Mouse (Mus musculus) testis, adult 2 months (tissue): ENCODE results near the gene Amhr2. TPM values are rescaled to one million over a fixed set of nuclear protein-coding genes. Genes with fewer than 3 reads are reported as not detected.

Experiments used
- H3K27ac ChIP-seq: fragments of 200-500 bp; 2 replicates; pipeline ENCODE4 v1.5.1; 2012; ENCODE audit warnings: low read depth, low read length; ENCODE audit not compliant: control insufficient read depth, insufficient read depth
- H3K27me3 ChIP-seq: fragments of 200-500 bp; 2 replicates; pipeline ENCODE4 v1.6.1; 2012; ENCODE audit warnings: mild to moderate bottlenecking, low read length, moderate library complexity; ENCODE audit not compliant: control insufficient read depth, insufficient read depth
- H3K36me3 ChIP-seq: fragments of 200-500 bp; 2 replicates; pipeline ENCODE4 v1.6.1; 2012; ENCODE audit warnings: mild to moderate bottlenecking, low read length; ENCODE audit not compliant: control insufficient read depth, insufficient read depth
- H3K4me1 ChIP-seq: fragments of 200-500 bp; 2 replicates; pipeline ENCODE4 v1.6.1; 2012; ENCODE audit warnings: low read length; ENCODE audit not compliant: control insufficient read depth, insufficient read depth
- H3K4me3 ChIP-seq: fragments of 200-500 bp; 2 replicates; pipeline ENCODE4 v1.5.1; 2012; ENCODE audit warnings: low read depth, mild to moderate bottlenecking, low read length, moderate library complexity, mixed read lengths; ENCODE audit not compliant: control insufficient read depth
- CTCF ChIP-seq: fragments of 200-500 bp; IDR thresholded peaks from 2 replicates; pipeline ENCODE4 v1.5.1; 2012; ENCODE audit warnings: low read depth, mild to moderate bottlenecking, inconsistent platforms, low read length, moderate library complexity; ENCODE audit not compliant: control insufficient read depth, insufficient read depth, insufficient replicate concordance
- POLR2A ChIP-seq: fragments of 200-500 bp; IDR thresholded peaks from 2 replicates; pipeline ENCODE4 v1.6.1; 2012; ENCODE audit warnings: low read depth, mild to moderate bottlenecking, inconsistent platforms, low read length, moderate library complexity; ENCODE audit not compliant: control insufficient read depth
- polyA plus RNA-seq: library from polyadenylated mRNA; depleted of rRNA; stranded (reverse); fragments of >200 nt; gene quantifications from 2 replicates; pipeline ENCODE4 v1.2.3, GENCODE M21; 2012; rRNA removed

Amhr2 gene
- polyA plus RNA-seq, 1 experiment = 168 TPM

GRCm38 (mm10) chr15:102499851-102500250 lies 54.7 kb downstream of the Amhr2 start:
- Histone ChIP-seq H3K27me3 (no peaks in the 10 kb centered on the region), H3K36me3 (peaks cover 1% of the 10 kb centered on the region; the same call in 1 of the 2 replicates)
- no peak for TF ChIP-seq POLR2A
- TF ChIP-seq CTCF = no peak

DNA sequence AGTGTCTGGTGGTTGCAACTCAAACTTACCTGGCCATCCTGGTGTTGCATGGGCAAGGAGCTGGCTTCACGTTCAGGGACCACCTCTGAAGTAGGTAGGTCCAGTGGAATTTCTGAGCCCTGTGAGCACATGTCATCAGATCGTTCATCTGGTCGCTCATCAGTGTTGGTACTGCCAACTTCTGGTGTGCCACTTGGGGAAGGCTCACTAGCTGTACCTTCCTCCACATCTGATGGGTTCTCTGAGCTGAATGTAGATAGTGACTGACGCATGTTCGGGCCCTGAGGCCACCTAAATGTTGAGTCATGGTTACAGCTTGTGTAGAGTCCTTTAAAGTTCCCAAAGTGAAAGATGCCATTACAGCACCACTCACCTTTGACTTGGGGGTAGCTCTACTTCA lies 55.3 kb downstream of the Amhr2 start:
- Histone ChIP-seq H3K27ac (no peak overlapping the region), H3K27me3 (no peaks in the 10 kb centered on the region), H3K36me3 (peaks cover 1% of the 10 kb centered on the region; the same call in 1 of the 2 replicates), H3K4me1 (no peaks in the 10 kb centered on the region), H3K4me3 (peak overlapping the region; percentile 37; the same call in 1 of the 2 replicates)
- TF ChIP-seq CTCF = no peak
- no peak for TF ChIP-seq POLR2A

More at GRCm38 (mm10) chr15:102499851-102500250, 54.7 kb downstream of the Amhr2 start:
- Histone ChIP-seq H3K4me1 (no peaks in the 10 kb centered on the region), H3K4me3 (no peak overlapping the region), H3K27ac (no peak overlapping the region)

DNA sequence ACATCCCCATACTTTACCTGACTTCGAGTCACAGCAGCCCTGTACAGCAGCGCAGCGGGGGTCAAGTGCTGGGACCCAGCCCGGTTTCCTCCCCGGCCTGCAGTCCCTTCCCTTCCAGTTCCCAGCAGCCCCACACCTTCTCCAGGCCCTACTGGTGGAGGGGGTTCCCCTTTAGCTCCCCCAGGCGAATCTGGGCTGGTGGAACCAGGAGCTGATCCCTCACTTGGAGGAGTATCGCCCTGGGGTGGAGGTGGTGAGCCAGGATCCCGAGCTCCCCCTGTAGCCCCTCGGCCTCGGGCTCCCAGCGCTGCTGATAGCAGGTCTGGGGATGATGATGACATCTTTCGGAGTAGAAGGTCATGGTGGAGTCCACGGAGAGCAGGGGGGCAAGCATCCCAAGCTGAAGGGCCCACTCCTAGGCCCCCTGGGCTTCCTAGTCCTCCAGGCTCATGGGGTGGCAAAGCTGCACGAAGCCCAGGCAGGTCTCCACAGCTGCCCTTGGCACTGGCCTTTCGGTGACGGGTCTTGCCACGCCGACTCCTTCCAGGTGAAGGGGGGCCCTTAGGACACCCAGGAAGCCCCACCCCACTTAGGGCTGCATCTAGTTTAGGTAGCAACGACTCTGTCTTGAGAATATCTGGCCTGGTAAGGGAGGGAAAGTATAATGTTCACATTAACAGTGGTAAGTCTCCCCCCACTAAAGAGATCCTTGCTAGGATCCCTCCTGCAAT lies 56.1 kb downstream of the Amhr2 start:
- H3K4me1 ChIP-seq = no peaks in the 10 kb centered on the region
- no peak overlapping the region for H3K27ac ChIP-seq
- no peak for TF ChIP-seq CTCF
- TF ChIP-seq POLR2A = no peak
- no peaks in the 10 kb centered on the region for H3K27me3 ChIP-seq
- no peak overlapping the region for H3K4me3 ChIP-seq
- H3K36me3 ChIP-seq = peaks cover 1% of the 10 kb centered on the region; the same call in 1 of the 2 replicates

- no peaks in the 10 kb centered on the region for H3K27me3 ChIP-seq
- H3K36me3 ChIP-seq = peaks cover 1% of the 10 kb centered on the region; the same call in 1 of the 2 replicates
- H3K4me3 ChIP-seq = no peak overlapping the region
- H3K4me1 ChIP-seq = no peaks in the 10 kb centered on the region
- TF ChIP-seq CTCF = no peak
- no peak for TF ChIP-seq POLR2A
- no peak overlapping the region; the same call in 1 of the 2 replicates for H3K27ac ChIP-seq
Measured at GRCm38 (mm10) chr15:102502254-102502840, 57.2 kb downstream of the Amhr2 start.

DNA sequence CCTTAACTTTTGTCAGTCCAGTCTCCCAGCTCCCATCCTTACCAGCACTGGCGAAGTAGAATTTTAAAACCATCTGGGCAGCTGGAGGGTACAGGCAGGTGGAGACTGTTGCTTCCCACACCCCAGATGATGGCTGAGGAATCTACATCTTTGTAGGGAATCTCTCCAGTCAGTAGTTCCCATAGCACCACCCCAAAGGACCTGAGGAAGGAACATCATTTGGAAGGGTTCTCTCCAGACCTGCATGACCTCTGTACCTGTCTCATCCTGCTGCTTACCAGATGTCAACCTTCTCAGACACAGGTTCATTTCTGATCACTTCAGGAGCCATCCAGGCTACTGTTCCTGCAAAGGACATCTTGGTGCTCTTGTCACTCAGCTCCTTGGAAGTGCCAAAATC lies 58.3 kb downstream of the Amhr2 start, which contains the start of gene Gm10337:
Gene Gm10337 (plus strand): TSS at position 276 of the 400 bp plus-strand sequence.
- Histone ChIP-seq H3K4me3 (no peak within 1 kb of the TSS), H3K4me1 (no peaks in the 10 kb centered on the region), H3K27ac (no peak within 1 kb of the TSS), H3K36me3 (peaks cover 1% of the 10 kb centered on the region; the same call in 1 of the 2 replicates), H3K27me3 (no peaks in the 10 kb centered on the region)
- no peak for TF ChIP-seq CTCF
- no peak for TF ChIP-seq POLR2A

Other genes with a start within 250 kb of the Amhr2 start
- gene Zfp740, start 242.1 kb upstream of the Amhr2 start, polyA plus RNA-seq = 9.9 and 11.3 TPM in 2 replicates
- 23.1 and 27.3 TPM in 2 replicates for gene Csad, start 240.6 kb upstream of the Amhr2 start, polyA plus RNA-seq
- gene Itgb7, start 213.4 kb upstream of the Amhr2 start, polyA plus RNA-seq = 0.17 and 0.23 TPM in 2 replicates
- gene Rarg, start 187.8 kb upstream of the Amhr2 start, polyA plus RNA-seq = 2.6 and 3.9 TPM in 2 replicates
- 0.08 and 0.10 TPM in 2 replicates for gene Gm9918, start 174.8 kb upstream of the Amhr2 start, polyA plus RNA-seq
- gene Mfsd5, start 165.9 kb upstream of the Amhr2 start, polyA plus RNA-seq = 12.1 and 14.3 TPM in 2 replicates
- gene Espl1, start 149.1 kb upstream of the Amhr2 start, polyA plus RNA-seq = 41.4 and 45.3 TPM in 2 replicates
- 296 and 331 TPM in 2 replicates for gene Pfdn5, start 119.3 kb upstream of the Amhr2 start, polyA plus RNA-seq
- gene Myg1, start 113.7 kb upstream of the Amhr2 start, polyA plus RNA-seq = 30.3 and 34.3 TPM in 2 replicates
- 41.5 and 43.5 TPM in 2 replicates for gene Aaas, start 94.6 kb upstream of the Amhr2 start, polyA plus RNA-seq
- 0.06 TPM in 1 of 2 replicates, not detected in the other for gene Sp7, start 78.2 kb upstream of the Amhr2 start, polyA plus RNA-seq
- 17.0 and 18.5 TPM in 2 replicates for gene Sp1, start 39.2 kb upstream of the Amhr2 start, polyA plus RNA-seq
- 18.5 and 19.7 TPM in 2 replicates for gene Prr13, start 13.7 kb downstream of the Amhr2 start, polyA plus RNA-seq
- 1,040 and 1,129 TPM in 2 replicates for gene Pcbp2, start 25.2 kb downstream of the Amhr2 start, polyA plus RNA-seq
- gene Gm10337, start 58.4 kb downstream of the Amhr2 start, polyA plus RNA-seq = not detected in 2 replicates
- 7.0 and 7.8 TPM in 2 replicates for gene Map3k12, start 71.7 kb downstream of the Amhr2 start, polyA plus RNA-seq
- gene Tarbp2, start 72.8 kb downstream of the Amhr2 start, polyA plus RNA-seq = 335 and 372 TPM in 2 replicates
- gene Npff, start 79.6 kb downstream of the Amhr2 start, polyA plus RNA-seq = 0.67 and 0.77 TPM in 2 replicates
- gene Gm28047, start 179.7 kb downstream of the Amhr2 start, polyA plus RNA-seq = 0.68 TPM in 1 of 2 replicates, not detected in the other
- gene Atf7, start 180.1 kb downstream of the Amhr2 start, polyA plus RNA-seq = 33.9 and 42.9 TPM in 2 replicates
- gene Atp5g2, start 227.0 kb downstream of the Amhr2 start, polyA plus RNA-seq = 53.6 and 70.7 TPM in 2 replicates